Mouse (Mus musculus) lung, adult 2 months (tissue): ENCODE results near the gene Ptgs2. TPM values are rescaled to one million over a fixed set of nuclear protein-coding genes. Genes with fewer than 3 reads are reported as not detected.

Source experiments
- DNase-seq: peaks from one replicate; pipeline ENCODE4 v3.0.0; 2022
- H3K4me1 ChIP-seq: fragments of 200-500 bp; 2 replicates; pipeline ENCODE4 v1.6.1; 2011; ENCODE audit warnings: low read length; ENCODE audit not compliant: control insufficient read depth, insufficient read depth
- H3K4me3 ChIP-seq: fragments of 200-500 bp; replicated peaks from 2 replicates; pipeline ENCODE3; 2011; ENCODE audit warnings: low read depth, mild to moderate bottlenecking, control low read depth, low read length; ENCODE audit errors: extremely low read depth
- CTCF ChIP-seq: fragments of 200-500 bp; IDR thresholded peaks from 2 replicates; pipeline ENCODE4 v1.5.1; 2011; ENCODE audit warnings: mild to moderate bottlenecking, low read length, control low read depth; ENCODE audit not compliant: insufficient read depth
- POLR2A ChIP-seq: fragments of 200-500 bp; IDR thresholded peaks from 2 replicates; pipeline ENCODE4 v1.6.1; 2011; ENCODE audit warnings: low read depth, mild to moderate bottlenecking, control low read depth, low read length, borderline replicate concordance; ENCODE audit errors: extremely low read depth
- WGBS: fragments of 180-500 bp; shearing (Covaris S2); methylation state at CpG from one replicate; pipeline ENCODE4 v1.1.7; 2018; 5-methylcytosine and 5-hydroxymethylcytosine counted together
- polyA plus RNA-seq: library from polyadenylated mRNA; depleted of rRNA; stranded (reverse); fragments of >200 nt; gene quantifications from 2 replicates; pipeline ENCODE4 v1.2.3, GENCODE M21; 2012

Ptgs2 gene
- polyA plus RNA-seq, 1 experiment = 3.4 TPM

DNA sequence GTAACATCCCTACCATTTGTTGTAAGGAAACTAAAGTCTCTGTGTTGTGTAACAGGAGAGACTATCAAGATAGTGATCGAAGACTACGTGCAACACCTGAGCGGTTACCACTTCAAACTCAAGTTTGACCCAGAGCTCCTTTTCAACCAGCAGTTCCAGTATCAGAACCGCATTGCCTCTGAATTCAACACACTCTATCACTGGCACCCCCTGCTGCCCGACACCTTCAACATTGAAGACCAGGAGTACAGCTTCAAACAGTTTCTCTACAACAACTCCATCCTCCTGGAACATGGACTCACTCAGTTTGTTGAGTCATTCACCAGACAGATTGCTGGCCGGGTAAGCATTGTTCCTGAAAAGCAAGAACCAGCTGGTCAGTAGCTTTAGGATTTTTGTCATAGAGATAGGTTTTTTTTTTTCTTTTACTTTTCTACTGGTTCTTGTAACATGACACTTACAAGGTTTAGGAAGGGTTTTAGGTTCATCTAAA is 4.4 kb downstream of the Ptgs2 start:
- TF ChIP-seq CTCF (no peak), POLR2A (no peak)
- no peak for DNase-seq
- 81% methylated on average over 6 of the region's 6 CpGs for WGBS
- H3K4me3 ChIP-seq = no peak overlapping the region
- no peaks in the 10 kb centered on the region for H3K4me1 ChIP-seq

DNA sequence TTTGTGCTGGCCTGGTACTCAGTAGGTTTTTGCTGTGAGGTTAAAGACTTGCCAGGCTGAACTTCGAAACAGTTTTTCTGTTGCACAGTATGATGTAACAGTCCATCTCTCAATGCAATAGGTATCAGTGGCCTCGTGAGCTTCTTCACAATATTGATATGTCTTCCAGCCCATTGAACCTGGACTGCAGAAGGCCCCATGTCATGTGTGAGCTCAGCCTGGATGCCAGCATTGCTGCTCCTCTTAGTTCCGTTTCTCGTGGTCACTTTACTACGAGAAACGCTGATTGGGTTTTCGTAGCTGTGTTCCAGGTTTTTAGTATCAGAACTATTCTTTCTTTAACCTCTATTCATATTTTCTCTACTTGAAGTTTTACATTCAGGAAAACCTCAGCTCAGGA is 6.9 kb downstream of the Ptgs2 start:
- TF ChIP-seq CTCF (no peak), POLR2A (no peak)
- no peaks in the 10 kb centered on the region for H3K4me1 ChIP-seq
- no peak for DNase-seq
- 89% methylated on average over 7 of the region's 7 CpGs for WGBS
- no peak overlapping the region for H3K4me3 ChIP-seq

DNA sequence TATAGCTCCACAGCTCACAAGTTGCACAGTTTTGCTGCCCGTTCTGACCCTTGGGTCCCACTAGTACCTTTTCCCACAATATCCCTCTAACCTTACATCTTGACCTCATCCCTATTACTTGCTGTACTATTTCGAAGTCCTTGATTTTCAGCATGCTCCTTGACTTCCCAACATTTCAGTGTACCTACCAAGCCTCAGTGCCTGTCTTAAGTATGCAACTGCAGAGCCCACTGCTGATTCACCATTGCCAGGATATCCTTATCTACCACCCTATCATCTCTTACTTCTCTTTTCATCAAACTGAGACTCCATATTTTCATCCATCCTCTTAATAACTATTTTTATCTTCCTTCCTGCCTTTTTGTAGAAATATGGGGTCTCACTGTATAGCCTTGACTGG is 9.8 kb downstream of the Ptgs2 start:
- TF ChIP-seq POLR2A = no peak
- no peak for TF ChIP-seq CTCF
- Histone ChIP-seq H3K4me1 (no peaks in the 10 kb centered on the region), H3K4me3 (no peak overlapping the region)
- WGBS = 78% methylated on average over 2 of the region's 2 CpGs
- DNase-seq = no peak

DNA sequence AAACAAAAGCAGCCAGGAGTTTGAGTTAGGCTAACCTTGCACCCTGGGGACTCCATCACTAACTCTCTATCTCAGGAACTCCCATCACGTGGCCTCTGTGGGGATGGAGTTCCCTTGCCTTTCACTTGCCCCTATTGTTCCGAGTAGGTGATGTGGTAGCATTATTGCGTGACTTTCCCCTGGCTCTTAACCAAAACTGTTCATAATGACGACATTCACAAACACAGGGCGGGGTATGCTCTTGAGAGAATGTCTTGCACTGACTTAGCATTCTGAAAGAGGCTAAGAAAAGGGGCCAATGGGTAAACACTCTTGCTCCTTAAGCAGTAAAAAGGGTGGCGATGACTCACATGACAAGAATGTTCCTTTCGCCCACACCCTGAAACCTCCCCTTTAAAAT is 15.5 kb downstream of the Ptgs2 start:
- WGBS = 46% methylated on average over 7 of the region's 7 CpGs
- TF ChIP-seq CTCF (no peak), POLR2A (no peak)
- Histone ChIP-seq H3K4me3 (no peak overlapping the region), H3K4me1 (no peaks in the 10 kb centered on the region)
- DNase-seq = peak; percentile 9

DNA sequence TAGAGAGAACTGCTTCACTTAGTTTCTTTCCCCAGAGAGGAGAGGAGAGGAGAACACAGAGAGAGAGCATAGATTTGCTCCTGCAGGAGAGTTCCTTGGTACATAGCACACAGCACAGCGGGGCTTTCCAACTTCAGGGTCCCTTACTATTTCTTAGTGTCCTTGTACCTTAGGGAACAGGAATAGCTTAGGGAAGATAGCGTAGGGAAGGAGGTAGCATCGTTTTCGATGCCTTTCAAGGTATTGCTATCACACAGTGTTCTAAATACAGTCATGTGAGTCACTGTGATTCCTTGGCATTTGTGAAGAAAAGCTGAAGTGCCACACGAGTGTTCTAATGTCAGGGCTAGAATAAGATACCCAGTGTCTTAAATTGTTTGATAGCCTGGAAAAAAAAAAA is 18.5 kb downstream of the Ptgs2 start:
- WGBS = 76% methylated on average over 5 of the region's 5 CpGs
- TF ChIP-seq POLR2A (no peak), CTCF (no peak)

DNA sequence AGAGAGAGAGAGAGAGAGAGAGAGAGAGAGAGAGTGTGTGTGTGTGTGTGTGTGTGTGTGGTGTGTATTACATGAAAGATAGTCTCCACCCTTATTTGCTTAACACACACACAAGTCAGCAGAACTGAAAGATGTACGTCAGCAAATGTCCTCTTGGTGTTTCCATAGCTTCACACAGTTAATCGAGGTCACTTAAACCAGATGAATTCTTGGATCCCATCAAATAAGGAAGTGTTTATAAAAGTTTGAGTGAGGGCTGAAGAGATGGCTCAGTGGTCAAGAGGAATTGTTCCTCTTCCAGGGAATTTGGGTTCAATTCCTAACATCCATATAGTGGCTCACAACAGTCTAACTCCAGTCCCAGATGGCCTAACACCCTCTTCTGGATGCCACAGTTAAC is 25.7 kb downstream of the Ptgs2 start:
- no peak overlapping the region for H3K4me3 ChIP-seq
- WGBS = 62% methylated on average over 2 of the region's 2 CpGs
- H3K4me1 ChIP-seq = no peaks in the 10 kb centered on the region
- TF ChIP-seq CTCF (no peak), POLR2A (no peak)
- DNase-seq = no peak

More for the DNA sequence above, 18.5 kb downstream of the Ptgs2 start:
- Histone ChIP-seq H3K4me1 (no peaks in the 10 kb centered on the region), H3K4me3 (no peak overlapping the region)
- DNase-seq = no peak

DNA sequence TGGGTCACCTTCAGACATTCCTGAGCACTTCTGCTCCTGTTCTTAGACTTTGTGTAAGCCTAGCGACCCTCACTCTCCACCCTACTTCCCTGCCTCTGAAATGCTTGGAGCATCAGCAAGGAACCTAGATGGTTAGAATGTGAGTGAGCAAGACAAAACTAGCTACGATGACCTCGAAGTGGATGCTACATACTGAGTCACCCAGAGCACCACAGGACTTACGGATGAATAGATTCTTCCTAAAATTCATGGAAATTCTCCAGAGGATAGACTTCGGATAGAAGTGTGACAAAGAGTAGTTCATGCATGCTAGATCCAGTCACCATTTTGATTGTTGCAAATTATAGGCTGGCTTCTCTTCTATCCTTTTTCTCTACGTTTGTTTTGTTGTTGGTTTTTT is 30.2 kb downstream of the Ptgs2 start:
- TF ChIP-seq CTCF = no peak
- WGBS = 79% methylated on average over 6 of the region's 6 CpGs

DNA sequence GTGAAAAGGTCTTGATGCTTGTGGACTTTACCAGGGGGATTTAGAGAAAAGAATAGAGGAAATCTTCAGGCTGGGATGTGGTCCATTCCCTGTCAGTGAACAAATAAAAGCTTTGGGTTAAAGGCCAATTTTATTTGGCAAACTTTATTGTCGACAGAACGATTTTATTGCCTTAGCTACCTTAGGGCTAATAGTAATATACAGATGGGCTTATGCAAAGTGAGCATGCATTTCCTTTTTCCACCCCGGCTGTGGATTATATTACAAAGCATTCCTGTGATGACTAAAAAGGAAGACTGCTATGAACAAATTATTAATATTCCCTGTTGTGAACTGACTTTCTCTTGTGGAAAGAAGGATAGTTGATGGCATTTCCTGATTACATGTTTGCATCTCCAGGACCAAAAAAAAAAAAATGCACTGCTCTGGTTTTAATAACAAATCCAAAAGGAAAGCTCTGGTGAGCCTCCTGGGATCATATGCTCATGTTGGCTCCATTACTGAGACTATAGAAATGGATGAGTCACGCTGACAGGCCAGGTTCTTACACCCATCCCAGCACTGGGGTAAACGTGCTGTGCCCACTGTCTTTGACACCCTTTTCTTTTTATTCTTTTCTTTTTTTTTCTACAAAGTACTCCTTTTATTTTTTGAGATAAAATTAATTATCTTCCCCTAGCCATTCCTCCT is 30.9 kb downstream of the Ptgs2 start:
- whole genome bisulfite sequencing = 60% methylated on average over 5 of the region's 5 CpGs

More for the DNA sequence above, 30.2 kb downstream of the Ptgs2 start:
- DNase-seq = no peak
- Histone ChIP-seq H3K4me1 (no peaks in the 10 kb centered on the region), H3K4me3 (no peak overlapping the region)

DNA sequence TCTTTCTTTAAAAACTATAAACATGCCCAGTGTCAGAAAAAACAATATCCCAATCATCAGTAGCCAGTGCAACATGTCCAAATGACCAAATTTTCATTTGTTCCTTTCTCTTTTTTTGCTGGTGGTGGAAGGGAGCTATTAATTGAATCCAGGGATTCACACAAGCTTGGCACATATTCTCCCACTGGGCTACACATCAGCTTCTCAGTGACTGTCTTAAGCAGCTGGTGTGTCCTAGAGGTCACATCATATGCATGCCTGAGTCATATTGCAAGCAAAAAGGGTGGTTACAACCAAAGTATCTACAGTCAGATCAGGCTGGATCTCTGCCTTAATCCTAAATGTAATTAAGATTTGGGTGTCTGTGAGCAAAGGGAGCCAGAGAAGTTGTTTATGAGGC is 35.5 kb downstream of the Ptgs2 start:
- no peaks in the 10 kb centered on the region for H3K4me1 ChIP-seq
- H3K4me3 ChIP-seq = no peak overlapping the region
- no peak for TF ChIP-seq POLR2A
- no peak for TF ChIP-seq CTCF
- DNase-seq = no peak

More for the DNA sequence above, 30.9 kb downstream of the Ptgs2 start:
- TF ChIP-seq POLR2A (no peak), CTCF (no peak)
- no peaks in the 10 kb centered on the region for H3K4me1 ChIP-seq
- H3K4me3 ChIP-seq = no peak overlapping the region
- no peak for DNase-seq

DNA sequence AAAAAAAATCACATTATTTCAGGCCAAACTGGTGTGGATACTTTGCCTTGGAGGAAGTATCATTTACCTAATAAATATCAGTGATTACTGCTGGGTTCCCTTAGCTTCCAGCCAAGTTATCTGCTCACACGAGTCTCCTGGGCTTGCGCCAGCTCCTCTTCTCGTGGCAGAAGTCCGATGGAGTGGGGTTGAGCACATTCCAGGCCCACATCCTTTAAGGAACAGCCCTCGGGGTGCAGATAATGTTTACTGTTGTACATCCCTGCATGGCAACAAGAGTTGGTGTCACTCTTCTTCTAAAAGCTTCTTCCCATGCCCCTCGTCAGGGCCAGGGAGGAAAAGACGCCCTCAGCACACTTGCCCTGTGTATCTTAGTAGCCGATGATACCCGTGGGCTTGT is 39.9 kb downstream of the Ptgs2 start:
- no peak for DNase-seq
- 55% methylated on average over 9 of the region's 9 CpGs for WGBS
- TF ChIP-seq POLR2A = no peak
- no peak for TF ChIP-seq CTCF
- no peaks in the 10 kb centered on the region for H3K4me1 ChIP-seq
- no peak overlapping the region for H3K4me3 ChIP-seq
